Mouse (Mus musculus) spleen, postnatal 36 days (tissue): ENCODE measurements around the gene Gm17509.
"Not testable (repeated sequence)": the region's sequence is repeated elsewhere in the genome, so short reads cannot be mapped to it uniquely, and the experiment has no call there.

ENCODE experiments used
- DNase-seq, 2 experiments: peaks; one replicate each; pipeline ENCODE4 v3.0.0; 2022; ENCODE audit warnings: low spot score in 2 of 2, mixed read lengths in 1 of 2

Gene Gm17509

GRCm38 (mm10) chr13:117208236-117208635, 12.6 kb downstream of the Gm17509 start, which contains the start of gene Emb:
TSS of gene Emb (plus strand) at chr13:117208536.
- no peak for DNase-seq

DNA sequence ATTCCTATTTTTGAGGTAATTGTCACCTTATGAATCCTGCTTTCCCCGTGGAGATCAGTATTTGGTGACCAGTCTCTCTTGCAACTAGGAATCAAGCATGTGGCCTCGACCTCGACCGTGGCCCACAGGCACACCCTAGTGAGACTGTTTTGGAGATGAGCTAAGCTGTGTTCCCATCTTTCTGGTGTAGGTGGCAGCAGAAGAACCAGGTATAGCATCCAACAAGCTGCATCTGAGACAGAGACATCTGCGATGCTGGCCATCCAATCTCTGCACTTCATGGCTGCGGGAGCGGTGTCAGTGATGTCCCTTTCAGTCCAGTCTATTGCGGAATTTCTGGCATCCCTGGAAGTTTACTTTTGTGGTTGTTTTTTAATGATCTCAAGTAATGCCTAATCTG, 14.8 kb downstream of the Gm17509 start:
- DNase-seq, result no peak

GRCm38 (mm10) chr13:117204685-117205084, 16.2 kb downstream of the Gm17509 start:
- DNase-seq, result no peak

- no peak for DNase-seq
Observed at GRCm38 (mm10) chr13:117202755-117203471, 18.0 kb downstream of the Gm17509 start.

DNA sequence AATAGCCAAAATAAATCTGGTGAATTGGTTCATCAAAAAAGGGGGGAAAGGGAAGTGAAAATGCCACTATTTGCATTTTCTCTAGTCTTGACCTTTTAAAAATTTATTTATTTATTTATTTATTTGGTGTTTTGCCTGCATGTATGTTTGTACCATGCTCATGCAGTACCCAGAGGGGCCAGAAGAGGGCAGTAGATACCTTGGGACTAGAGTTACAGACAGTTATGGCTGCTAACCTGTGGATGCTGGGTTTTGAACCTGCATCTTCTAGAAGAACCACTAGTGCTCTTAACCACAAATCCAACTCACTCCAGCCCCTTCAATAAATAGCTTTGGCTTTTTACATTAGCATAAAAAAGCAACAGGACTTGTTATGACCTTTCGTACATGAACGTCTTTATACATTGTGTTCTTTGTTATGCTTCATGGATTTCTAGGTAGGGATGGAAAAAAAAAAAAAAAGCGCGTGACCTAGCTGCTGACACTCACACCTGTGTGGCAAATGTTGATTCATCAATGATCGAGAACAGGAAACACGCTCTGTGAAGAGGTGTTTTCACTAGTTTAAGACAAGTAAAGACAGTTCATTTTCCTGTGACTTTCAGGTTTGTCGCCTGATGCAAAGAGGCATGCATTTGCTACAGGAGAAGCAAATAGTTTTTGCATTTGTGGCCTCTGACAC, 22.3 kb downstream of the Gm17509 start:
- peak; percentile 65 to 77 for DNase-seq

- no peak for DNase-seq
Observed at GRCm38 (mm10) chr13:117197666-117198065, 23.2 kb downstream of the Gm17509 start.

- peak in 1 of 2 experiments; percentile 31 for DNase-seq
Observed at GRCm38 (mm10) chr13:117195569-117196495, 25.0 kb downstream of the Gm17509 start.

DNA sequence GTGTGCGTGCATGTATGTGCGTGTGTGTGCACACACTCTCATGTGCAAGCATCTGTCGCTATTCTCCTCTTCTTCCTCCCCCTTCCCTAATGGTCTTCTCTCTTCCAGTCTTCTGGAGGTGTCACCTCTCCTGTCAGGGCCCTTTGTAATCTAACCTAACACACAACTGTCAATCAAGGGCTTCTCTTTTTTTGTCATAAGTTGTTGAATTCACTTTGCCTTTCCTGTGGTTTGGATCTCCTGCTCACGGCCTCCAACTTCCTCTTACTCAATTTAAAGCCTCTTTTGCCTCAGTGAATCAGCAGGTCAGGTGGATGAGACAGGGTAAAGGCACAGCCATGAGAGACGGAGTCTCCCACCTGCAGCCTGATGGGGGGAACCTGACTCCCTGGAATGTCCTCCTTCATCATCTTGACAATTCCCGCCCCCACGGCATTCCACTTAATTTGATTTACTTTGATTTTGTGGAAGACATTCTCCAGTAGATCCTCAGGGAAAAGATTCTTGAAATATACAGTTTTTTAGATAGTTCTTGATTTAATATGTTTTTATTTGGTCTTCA, 27.4 kb downstream of the Gm17509 start:
- DNase-seq, result no peak

DNA sequence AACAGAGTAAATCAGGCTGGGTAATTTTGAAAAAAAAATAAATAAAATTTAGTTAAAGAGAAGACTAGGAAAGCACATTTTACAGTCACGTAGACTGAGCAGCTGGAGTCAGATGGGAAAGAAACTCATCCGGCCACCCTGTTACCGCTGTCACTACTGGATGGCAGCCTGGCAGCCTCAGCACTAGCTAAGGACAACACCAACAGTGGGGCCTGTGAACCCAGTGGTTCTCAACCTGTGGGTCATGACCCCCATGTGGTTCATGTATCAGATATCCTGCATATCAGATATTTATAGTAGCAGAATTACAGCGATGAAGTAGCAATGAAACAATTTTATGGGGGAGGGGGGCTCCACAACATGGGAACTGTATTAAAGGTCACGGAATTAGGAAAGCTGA, 28.7 kb downstream of the Gm17509 start:
- no peak for DNase-seq

DNA sequence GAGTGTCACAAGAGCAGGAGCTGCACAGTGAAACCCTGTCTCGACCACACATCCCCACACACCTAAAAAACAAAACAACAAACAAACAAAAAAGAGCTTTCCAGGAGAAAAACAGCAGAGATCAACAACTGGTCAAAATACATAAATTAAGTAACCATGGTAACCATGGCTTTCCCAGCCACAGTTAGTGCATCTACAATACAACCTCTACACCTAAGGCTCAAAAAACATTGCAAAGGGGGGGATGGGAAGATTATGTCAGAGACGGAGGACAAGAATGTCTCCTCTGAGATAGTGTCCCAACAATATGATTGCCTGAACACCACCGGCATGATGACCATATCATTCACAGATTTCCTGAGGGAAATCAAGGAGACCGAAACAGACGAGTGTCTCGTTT, 35.5 kb downstream of the Gm17509 start:
- DNase-seq, result no peak

- DNase-seq, result no peak
Observed at GRCm38 (mm10) chr13:117183288-117183687, 37.6 kb downstream of the Gm17509 start.

DNA sequence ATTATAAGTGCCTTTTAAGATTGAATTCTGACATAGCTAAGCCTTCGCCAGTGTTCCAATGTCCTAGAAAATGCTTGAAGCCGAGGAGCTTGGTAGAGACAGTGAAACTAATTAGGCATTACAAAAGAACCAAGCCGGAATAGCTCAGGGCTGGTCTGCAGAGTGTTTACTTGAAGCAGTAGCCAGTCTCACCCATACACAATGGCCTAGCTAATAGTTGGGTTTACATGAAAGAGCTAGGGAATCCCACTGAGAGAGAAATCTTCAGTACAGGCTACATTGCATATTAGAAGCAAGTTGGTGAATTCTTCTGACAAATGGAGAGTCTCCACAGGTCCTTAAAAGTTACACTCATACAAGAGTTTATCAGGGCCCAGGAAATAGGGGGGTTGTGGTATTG, 40.0 kb downstream of the Gm17509 start:
- DNase-seq, result not testable (repeated sequence)
